Mouse (Mus musculus) gastrocnemius, adult 8-10 months (tissue): ENCODE results near the gene Tmcc3. TPM values are rescaled to one million over a fixed set of nuclear protein-coding genes. Genes with fewer than 3 reads are reported as not detected.
A peak's percentile ranks its signal among the peaks of the same experiment; 100 is the strongest.

Source experiments
- DNase-seq, 2 experiments: peaks; one replicate each; pipeline ENCODE4 v3.0.0; 2022; ENCODE audit warnings: low spot score in 2 of 2
- total RNA-seq, 4 experiments: library from RNA; stranded (reverse); gene quantifications; 2 replicates each; pipeline ENCODE4 v1.2.4; 2022

Tmcc3 gene
- total RNA-seq, 4 experiments from 2014 or later: 17.4 to 22.5 (median 20.3) TPM

- DNase-seq: no peak
Measured at GRCm38 (mm10) chr10:94415950-94416844, 104.4 kb downstream of the Tmcc3 start.

DNA sequence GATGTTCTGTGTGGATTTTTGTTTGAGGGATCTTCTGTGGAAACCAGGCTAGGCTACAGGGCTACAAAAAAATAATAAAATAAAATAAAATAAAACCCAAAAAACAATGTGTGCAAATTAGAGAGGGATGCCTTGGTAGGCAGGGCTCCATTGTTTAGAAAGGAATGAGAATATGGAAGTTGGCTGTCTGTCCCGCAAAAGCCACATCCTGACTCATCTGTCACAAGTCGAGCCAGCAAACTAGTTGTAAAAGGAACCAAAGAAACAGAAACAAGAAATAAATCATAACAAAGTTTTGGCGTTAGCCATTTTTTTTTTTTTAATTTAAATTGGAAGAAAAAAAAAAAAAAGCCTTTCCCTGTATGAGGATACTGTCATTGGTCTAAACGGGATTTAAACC lies 105.9 kb downstream of the Tmcc3 start:
- no peak for DNase-seq

- DNase-seq: peak; percentile 37 to 44
Measured at GRCm38 (mm10) chr10:94426000-94426920, 114.5 kb downstream of the Tmcc3 start.

GRCm38 (mm10) chr10:94426921-94427270 lies 115.1 kb downstream of the Tmcc3 start:
- DNase-seq: no peak

GRCm38 (mm10) chr10:94428186-94428942 lies 116.6 kb downstream of the Tmcc3 start:
- no peak for DNase-seq

GRCm38 (mm10) chr10:94430566-94430965 lies 118.8 kb downstream of the Tmcc3 start:
- DNase-seq: no peak

GRCm38 (mm10) chr10:94432933-94433332 lies 121.2 kb downstream of the Tmcc3 start:
- DNase-seq: no peak

GRCm38 (mm10) chr10:94433901-94434300 lies 122.2 kb downstream of the Tmcc3 start:
- DNase-seq: no peak

DNA sequence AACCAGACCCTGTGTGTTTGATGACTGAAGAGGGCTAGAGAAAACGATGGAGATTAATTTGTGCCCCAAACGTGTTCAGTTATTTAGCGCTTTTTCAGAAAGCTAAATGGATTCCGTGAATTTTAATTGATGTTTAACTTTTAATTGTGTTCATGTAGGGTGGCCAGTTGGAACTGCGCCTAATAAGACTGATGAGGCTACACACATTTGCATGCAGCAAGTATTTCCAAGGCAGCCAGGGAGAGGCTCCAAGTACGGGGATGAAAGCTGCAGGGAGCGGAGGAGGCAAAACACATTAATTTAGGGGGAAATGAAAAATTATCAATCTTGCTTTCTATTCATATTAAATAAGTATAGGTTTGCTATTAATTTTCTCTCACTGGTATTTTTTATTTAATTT lies 131.0 kb downstream of the Tmcc3 start:
- DNase-seq: no peak

- DNase-seq: no peak
Measured at GRCm38 (mm10) chr10:94443453-94443852, 131.7 kb downstream of the Tmcc3 start.

- no peak for DNase-seq
Measured at GRCm38 (mm10) chr10:94445192-94445591, 133.4 kb downstream of the Tmcc3 start.

DNA sequence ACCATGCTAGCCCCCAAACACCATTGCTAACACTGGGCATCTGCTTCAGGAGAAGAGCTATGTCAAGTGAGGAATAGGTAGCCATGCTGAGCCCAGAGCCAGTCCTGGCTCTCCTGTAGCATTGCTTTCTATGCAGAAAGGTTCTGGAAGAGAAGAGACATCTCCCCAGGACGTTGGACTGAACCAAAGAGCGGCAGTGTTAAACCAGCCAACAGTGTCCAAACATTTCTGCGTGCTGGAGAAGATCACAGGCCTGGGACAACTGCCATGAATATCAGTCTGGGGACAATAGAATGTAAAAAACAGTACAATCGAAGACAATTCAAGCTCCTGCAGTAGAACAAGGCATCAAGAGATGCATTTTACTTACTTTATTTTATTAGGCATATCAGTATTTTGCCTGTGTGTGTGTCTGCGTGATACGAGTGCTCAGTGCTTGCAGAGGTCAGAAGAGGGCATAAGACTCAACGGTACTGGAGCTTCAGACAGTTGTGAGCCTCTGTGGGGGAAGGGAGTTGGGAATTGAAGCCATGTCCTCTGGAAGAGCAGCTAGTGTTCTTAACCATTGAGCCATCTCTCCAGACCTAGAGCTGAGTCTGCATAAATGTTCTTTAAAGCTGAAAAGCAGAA lies 134.7 kb downstream of the Tmcc3 start:
- no peak for DNase-seq

DNA sequence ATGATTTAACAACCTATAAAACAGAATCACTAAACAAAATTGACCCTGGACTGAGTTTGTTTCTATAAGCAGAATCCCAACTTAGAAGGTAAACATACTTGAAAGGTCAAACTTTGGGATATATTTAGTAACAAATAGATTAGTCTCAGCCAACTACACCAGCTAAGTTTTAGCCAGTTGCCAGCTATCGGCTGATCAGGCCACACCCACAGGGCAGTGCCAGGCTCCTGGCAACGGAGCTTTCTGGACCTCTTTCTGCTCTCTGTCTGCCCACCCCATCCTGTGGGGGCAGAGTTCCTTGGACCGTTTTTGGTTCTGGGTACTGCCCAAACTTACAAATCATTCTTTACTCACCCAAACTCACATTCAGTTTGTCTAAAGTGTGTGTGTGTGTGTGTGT lies 137.9 kb downstream of the Tmcc3 start:
- no peak for DNase-seq

- no peak for DNase-seq
Measured at GRCm38 (mm10) chr10:94450781-94451180, 139.0 kb downstream of the Tmcc3 start.

DNA sequence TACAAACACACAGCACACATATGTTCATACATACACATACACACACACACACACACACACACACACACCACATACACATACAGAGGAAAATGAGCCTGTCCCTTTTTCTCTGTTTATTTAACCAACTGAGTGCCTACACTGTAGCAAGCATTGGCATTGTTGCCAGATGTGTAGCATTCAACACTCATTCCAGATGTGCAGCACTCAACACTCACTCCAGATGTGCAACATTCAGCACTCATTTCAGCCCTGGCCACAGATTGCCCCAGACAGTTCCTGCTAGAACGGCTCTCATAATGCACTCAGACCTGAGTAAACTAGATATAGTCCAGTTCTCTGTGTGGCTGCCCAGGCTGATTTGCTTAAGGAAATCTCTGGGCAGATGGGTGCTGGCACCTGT lies 145.7 kb downstream of the Tmcc3 start:
- no peak for DNase-seq

GRCm38 (mm10) chr10:94458690-94459089 lies 146.9 kb downstream of the Tmcc3 start:
- no peak for DNase-seq

GRCm38 (mm10) chr10:94461378-94461777 lies 149.6 kb downstream of the Tmcc3 start:
- no peak for DNase-seq

DNA sequence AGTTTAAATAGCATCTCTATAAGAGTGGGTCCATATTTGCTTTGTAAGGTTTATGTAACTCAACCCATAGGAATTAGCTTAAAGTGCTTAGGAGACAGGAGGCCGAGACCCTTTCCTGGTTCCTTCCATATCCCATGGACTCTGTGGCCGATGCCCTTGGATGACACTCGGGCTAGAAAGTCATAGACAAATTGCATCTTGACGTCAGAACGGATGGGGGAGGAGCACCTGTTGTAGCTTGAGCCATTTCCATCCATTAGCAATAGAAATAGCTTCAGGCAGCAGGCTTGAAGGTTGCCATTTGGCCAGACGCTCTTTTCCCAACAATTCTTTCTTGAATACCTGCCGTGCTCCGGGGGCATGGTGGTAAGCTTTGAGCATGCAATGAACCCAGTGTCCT lies 150.1 kb downstream of the Tmcc3 start:
- DNase-seq: no peak

DNA sequence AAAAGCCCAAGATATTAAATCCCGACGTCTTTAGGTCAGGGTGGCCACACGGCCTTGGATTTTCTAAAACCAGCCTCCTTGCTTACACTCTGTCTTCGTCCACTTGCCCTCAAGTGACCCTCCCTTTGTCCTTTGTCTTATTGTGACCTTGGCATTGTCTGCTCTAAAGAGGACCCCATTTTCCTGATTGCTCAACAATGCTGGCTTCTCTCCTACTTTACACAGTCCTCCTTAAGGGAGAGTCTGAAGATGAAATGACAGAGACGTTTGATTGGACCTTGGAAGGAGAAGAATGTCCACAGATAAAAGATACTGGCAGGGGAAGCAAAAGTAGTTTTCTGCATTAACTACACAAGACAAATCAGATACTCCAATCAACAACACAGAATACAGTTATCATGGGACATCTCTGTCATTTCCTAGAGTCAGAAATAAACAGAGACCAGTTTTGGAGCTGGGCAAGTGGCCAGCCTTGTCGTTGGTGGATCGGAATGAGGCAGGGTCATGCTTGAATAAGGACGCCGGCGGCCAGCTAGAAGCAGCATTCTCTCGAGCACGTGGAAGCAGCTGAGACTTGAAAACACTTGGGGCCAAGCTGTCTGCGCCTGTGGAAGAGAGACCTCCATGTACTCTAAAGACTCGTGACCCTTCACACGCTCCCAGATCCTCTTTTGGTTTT lies 150.8 kb downstream of the Tmcc3 start:
- peak; percentile 80 to 86 for DNase-seq

- no peak for DNase-seq
Measured at GRCm38 (mm10) chr10:94463410-94463809, 151.7 kb downstream of the Tmcc3 start.
